Mouse (Mus musculus): ENCODE measurements around the gene Vps52. TPM values are rescaled to one million over a fixed set of nuclear protein-coding genes. Genes with fewer than 3 reads are reported as not detected.

Vps52 gene
- total and polyA plus RNA-seq, 2 experiments from 2014 or later: 55.6 to 62.1 TPM

DNA sequence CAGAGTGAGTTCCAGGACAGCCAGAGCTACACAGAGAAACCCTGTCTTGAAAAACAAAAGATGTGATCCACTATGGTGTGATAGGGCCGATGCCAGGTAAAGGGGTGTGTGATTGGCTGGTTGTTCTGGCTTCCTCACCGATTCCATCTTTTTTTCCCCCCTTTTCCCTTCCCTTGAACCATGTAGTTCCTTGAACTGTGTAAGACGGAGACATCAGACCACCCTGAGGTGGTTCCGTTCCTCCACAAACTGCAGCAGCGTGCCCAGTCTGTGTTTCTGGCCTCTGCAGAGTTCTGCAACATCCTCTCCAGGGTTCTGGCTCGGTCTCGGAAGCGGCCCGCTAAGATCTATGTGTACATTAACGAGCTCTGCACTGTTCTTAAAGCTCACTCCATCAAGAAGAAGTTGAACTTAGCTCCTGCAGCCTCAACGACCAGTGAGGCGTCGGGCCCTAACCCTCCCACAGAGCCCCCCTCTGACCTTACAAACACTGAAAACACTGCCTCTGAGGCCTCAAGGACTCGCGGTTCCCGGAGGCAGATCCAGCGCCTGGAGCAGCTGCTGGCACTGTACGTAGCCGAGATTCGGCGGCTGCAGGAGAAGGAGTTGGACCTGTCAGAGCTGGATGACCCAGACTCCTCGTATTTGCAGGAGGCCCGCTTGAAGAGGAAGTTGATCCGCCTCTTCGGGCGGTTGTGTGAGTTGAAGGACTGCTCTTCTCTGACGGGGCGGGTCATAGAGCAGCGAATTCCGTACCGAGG is 44.4 kb upstream of the Vps52 start:
- no peak overlapping the region for H3K27ac ChIP-seq
- no peak overlapping the region for H3K9ac ChIP-seq (replicated peaks; ENCODE audit: low read length)
- no peak for DNase-seq (ENCODE audit: low spot score)
- H3K4me1 ChIP-seq (ENCODE audit: insufficient read depth, low read length): 0 out of 2 replicates have a peak, but pooled peaks cover 6% of the 10 kb centered on the region
- no peaks in the 10 kb centered on the region for H3K27me3 ChIP-seq (ENCODE audit: insufficient read depth, low read length)
- no peak for ATAC-seq
- H3K4me3 ChIP-seq (ENCODE audit: low read length): no peak overlapping the region
- WGBS: 92% methylated on average over 31 of the region's 31 CpGs
- TF ChIP-seq CTCF (IDR thresholded peaks at IDR 0.05; ENCODE audit: low read depth): no peak
- H3K4me2 ChIP-seq (ENCODE audit: low read depth, low read length): no peak overlapping the region
- H3K36me3 ChIP-seq (ENCODE audit: insufficient read depth, low read length): peaks cover 30% of the 10 kb centered on the region
- H3K9me3 ChIP-seq (ENCODE audit: low read length): no peaks in the 10 kb centered on the region

DNA sequence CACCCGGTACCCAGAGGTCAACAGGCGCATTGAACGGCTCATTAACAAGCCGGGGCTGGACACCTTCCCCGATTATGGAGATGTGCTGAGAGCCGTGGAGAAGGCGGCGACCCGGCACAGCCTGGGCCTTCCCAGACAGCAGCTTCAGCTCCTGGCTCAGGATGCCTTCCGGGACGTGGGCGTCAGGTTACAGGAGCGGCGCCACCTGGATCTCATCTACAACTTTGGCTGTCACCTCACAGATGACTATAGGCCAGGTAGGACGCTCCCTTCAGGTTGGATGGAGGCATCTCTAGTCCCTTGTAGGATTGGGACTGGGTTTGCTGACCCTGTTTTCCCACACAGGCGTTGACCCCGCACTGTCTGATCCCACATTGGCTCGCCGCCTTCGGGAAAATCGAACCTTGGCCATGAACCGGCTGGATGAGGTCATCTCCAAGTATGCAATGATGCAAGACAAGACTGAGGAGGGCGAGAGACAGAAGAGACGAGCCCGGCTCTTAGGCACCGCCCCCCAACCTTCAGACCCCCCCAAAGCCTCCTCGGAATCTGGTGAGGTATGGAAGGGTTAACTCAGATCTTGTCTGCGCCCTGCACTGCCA is 43.7 kb upstream of the Vps52 start:
- H3K27ac ChIP-seq: no peak overlapping the region
- peaks cover 30% of the 10 kb centered on the region for H3K36me3 ChIP-seq (ENCODE audit: insufficient read depth, low read length)
- H3K9me3 ChIP-seq (ENCODE audit: low read length): no peaks in the 10 kb centered on the region
- no peaks in the 10 kb centered on the region for H3K27me3 ChIP-seq (ENCODE audit: insufficient read depth, low read length)
- no peak overlapping the region for H3K4me3 ChIP-seq (ENCODE audit: low read length)
- DNase-seq (ENCODE audit: low spot score) (no peak), ATAC-seq (no peak)
- no peak overlapping the region for H3K4me2 ChIP-seq (ENCODE audit: low read depth, low read length)
- TF ChIP-seq CTCF (IDR thresholded peaks at IDR 0.05; ENCODE audit: low read depth): no peak
- 88% methylated on average over 28 of the region's 28 CpGs for WGBS
- H3K9ac ChIP-seq (replicated peaks; ENCODE audit: low read length): no peak overlapping the region
- H3K4me1 ChIP-seq (ENCODE audit: insufficient read depth, low read length): 0 out of 2 replicates have a peak, but pooled peaks cover 6% of the 10 kb centered on the region

GRCm38 (mm10) chr17:33913264-33913663 is 42.3 kb upstream of the Vps52 start:
- no peaks in the 10 kb centered on the region for H3K27me3 ChIP-seq (ENCODE audit: insufficient read depth, low read length)
- ATAC-seq: no peak
- no peak overlapping the region for H3K4me3 ChIP-seq (ENCODE audit: low read length)
- DNase-seq (ENCODE audit: low spot score): no peak
- H3K4me2 ChIP-seq (ENCODE audit: low read depth, low read length): no peak overlapping the region
- H3K4me1 ChIP-seq (ENCODE audit: insufficient read depth, low read length): 0 out of 2 replicates have a peak, but pooled peaks cover 6% of the 10 kb centered on the region
- no peak for TF ChIP-seq CTCF (IDR thresholded peaks at IDR 0.05; ENCODE audit: low read depth)
- WGBS: 90% methylated on average over 10 of the region's 10 CpGs
- H3K36me3 ChIP-seq (ENCODE audit: insufficient read depth, low read length): peaks cover 30% of the 10 kb centered on the region
- H3K9me3 ChIP-seq (ENCODE audit: low read length): no peaks in the 10 kb centered on the region
- H3K9ac ChIP-seq (replicated peaks; ENCODE audit: low read length): no peak overlapping the region
- no peak overlapping the region for H3K27ac ChIP-seq

DNA sequence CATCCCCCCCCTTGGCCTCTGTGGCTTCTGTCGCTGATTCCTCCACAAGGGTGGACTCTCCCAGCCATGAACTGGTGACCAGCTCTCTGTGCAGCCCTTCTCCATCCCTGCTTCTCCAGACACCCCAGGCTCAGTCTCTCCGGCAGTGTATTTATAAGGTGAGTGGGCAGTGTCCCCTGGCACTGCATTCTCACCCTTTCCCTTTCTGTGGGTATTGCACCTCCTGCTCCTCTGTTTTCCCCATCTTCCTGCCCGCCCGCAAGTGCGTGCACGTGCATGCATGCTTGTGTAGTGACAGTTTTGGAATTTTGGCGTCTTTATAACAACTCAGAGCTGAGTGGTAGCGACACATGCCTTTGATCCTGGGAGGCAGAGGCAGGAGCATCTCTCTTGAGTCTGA is 41.7 kb upstream of the Vps52 start:
- WGBS: 92% methylated on average over 8 of the region's 8 CpGs
- ATAC-seq (no peak), DNase-seq (ENCODE audit: low spot score) (no peak)
- Histone ChIP-seq H3K4me3 (ENCODE audit: low read length) (no peak overlapping the region), H3K4me2 (ENCODE audit: low read depth, low read length) (no peak overlapping the region), H3K27me3 (ENCODE audit: insufficient read depth, low read length) (no peaks in the 10 kb centered on the region), H3K36me3 (ENCODE audit: insufficient read depth, low read length) (peaks cover 30% of the 10 kb centered on the region), H3K4me1 (ENCODE audit: insufficient read depth, low read length) (0 out of 2 replicates have a peak, but pooled peaks cover 6% of the 10 kb centered on the region), H3K9me3 (ENCODE audit: low read length) (no peaks in the 10 kb centered on the region), H3K9ac (replicated peaks; ENCODE audit: low read length) (no peak overlapping the region), H3K27ac (no peak overlapping the region)
- TF ChIP-seq CTCF (IDR thresholded peaks at IDR 0.05; ENCODE audit: low read depth): no peak

DNA sequence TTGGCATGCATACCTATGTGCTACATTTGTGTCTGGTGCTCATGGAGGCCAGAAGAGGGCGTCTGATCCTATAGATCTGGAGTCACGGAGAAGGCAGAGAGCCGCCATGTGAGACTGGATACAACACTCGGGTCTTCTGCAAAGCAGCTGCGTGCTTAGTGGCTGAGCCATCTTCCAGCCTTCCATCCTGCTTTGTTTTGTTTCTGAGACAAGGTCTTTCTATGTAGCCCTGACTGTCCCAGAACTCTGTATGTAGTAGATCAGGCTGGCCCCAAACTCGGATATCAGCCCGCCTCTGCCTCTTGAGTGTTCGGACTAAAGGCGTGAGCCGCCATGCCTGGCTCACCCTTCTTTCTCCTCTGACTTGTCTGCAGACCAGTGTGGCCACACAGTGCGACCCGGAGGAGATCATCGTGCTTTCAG is 40.6 kb upstream of the Vps52 start:
- 0 out of 2 replicates have a peak, but pooled peaks cover 11% of the 10 kb centered on the region for H3K4me1 ChIP-seq (ENCODE audit: insufficient read depth, low read length)
- no peak for ATAC-seq
- TF ChIP-seq CTCF (IDR thresholded peaks at IDR 0.05; ENCODE audit: low read depth): peak; percentile 17; the same call in 1 of the 2 replicates
- WGBS: 62% methylated on average over 13 of the region's 13 CpGs
- no peak for DNase-seq (ENCODE audit: low spot score)
- H3K9ac ChIP-seq (replicated peaks; ENCODE audit: low read length): no peak overlapping the region
- no peak overlapping the region for H3K27ac ChIP-seq
- H3K9me3 ChIP-seq (ENCODE audit: low read length): no peaks in the 10 kb centered on the region
- no peaks in the 10 kb centered on the region for H3K27me3 ChIP-seq (ENCODE audit: insufficient read depth, low read length)
- no peak overlapping the region for H3K4me3 ChIP-seq (ENCODE audit: low read length)
- no peak overlapping the region for H3K4me2 ChIP-seq (ENCODE audit: low read depth, low read length)
- peaks cover 30% of the 10 kb centered on the region for H3K36me3 ChIP-seq (ENCODE audit: insufficient read depth, low read length)

GRCm38 (mm10) chr17:33915671-33916250 is 39.9 kb upstream of the Vps52 start, which contains the start of the genes Tapbp and Zbtb22:
Gene Tapbp (plus strand): TSS chr17:33915899.
Gene Zbtb22 (plus strand): TSS chr17:33915904.
- under 1% methylated on average over 31 of the region's 34 CpGs for WGBS

More at GRCm38 (mm10) chr17:33915671-33916250, 39.9 kb upstream of the Vps52 start, which contains the start of the genes Tapbp and Zbtb22:
- Histone ChIP-seq H3K27me3 (ENCODE audit: insufficient read depth, low read length) (no peaks in the 10 kb centered on the region), H3K4me2 (ENCODE audit: low read depth, low read length) (peak within 1 kb of the TSS; percentile 76), H3K27ac (peak within 1 kb of the TSS; percentile 69), H3K4me1 (ENCODE audit: insufficient read depth, low read length) (0 out of 2 replicates have a peak, but pooled peaks cover 5% of the 10 kb centered on the region), H3K9ac (replicated peaks; ENCODE audit: low read length) (peak within 1 kb of the TSS; percentile 58), H3K36me3 (ENCODE audit: insufficient read depth, low read length) (peaks cover 30% of the 10 kb centered on the region), H3K4me3 (ENCODE audit: low read length) (peak within 1 kb of the TSS; percentile 58), H3K9me3 (ENCODE audit: low read length) (no peaks in the 10 kb centered on the region)
- TF ChIP-seq CTCF (IDR thresholded peaks at IDR 0.05; ENCODE audit: low read depth): no peak
- ATAC-seq (peak; percentile 94), DNase-seq (ENCODE audit: low spot score) (peak; percentile 98)
